Mouse (Mus musculus) adrenal gland, adult 8-10 months (tissue): ENCODE data around the gene Csrp2. TPM values are rescaled to one million over a fixed set of nuclear protein-coding genes. Genes with fewer than 3 reads are reported as not detected.

Experiments used
- DNase-seq: peaks from one replicate; pipeline ENCODE4 v3.0.0; 2022
- total RNA-seq, 4 experiments: library from RNA; stranded (reverse); gene quantifications; 2 replicates each; pipeline ENCODE4 v1.2.4; 2022

Csrp2 gene
- total RNA-seq, 4 experiments from 2014 or later, result 103 to 164 (median 133) TPM

DNA sequence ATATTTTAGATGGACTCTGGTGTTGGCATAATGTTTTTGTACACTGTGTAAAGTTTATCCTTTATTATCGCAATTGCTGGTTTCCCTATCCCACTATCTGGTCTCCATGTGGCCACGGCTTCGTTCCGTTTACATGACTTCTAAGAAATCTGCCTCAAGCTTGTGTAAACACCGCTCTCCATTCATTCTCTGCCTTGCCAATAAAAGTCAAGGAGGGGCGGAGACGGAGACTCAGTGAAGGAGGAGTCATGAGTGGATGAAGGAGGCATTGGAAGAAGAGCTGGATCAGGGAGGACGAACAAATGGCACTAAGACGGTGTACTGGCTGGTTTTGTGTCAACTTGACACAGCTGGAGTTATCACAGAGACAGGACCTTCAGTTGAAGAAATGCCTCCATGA is 52.4 kb downstream of the Csrp2 start:
- DNase-seq, result no peak

DNA sequence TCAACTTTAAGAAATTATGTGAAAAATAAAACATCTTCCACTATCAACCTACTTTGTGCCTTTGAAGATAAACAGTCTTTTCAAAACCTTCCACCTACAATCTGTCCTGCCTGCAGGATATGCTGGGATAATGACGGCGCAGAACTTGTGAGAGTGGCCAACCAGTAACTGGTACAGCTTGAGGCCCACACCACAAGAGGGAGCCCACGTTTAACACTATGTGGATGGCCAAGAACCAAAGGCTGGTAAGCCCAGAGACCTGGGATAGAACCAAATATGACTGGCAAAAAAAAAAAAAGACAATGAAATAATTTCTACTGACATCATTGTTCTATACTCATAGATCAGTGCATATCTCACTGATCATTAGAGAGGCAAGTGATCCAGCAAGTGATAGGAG is 54.9 kb downstream of the Csrp2 start:
- no peak for DNase-seq

DNA sequence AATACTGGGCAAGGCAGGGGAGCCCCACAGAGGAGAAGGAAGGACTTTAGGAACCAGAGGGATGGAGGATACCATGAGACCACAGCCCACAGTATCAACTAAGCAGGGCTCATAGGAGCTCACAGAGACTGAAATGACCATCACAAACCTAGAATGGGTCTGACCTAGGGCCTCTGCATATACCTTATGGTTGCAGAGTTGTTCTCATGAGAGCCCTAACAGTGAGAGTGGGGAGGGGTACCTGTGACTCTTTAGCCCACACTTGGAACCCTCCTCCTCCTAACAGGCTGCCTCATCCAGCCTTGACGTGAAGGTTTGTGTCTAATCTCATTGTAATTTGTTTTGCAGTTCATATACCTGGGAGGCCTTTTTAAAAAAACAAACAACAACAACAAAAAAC is 55.3 kb downstream of the Csrp2 start:
- no peak for DNase-seq

GRCm38 (mm10) chr10:110976046-110976445 is 56.5 kb downstream of the Csrp2 start:
- no peak for DNase-seq

DNA sequence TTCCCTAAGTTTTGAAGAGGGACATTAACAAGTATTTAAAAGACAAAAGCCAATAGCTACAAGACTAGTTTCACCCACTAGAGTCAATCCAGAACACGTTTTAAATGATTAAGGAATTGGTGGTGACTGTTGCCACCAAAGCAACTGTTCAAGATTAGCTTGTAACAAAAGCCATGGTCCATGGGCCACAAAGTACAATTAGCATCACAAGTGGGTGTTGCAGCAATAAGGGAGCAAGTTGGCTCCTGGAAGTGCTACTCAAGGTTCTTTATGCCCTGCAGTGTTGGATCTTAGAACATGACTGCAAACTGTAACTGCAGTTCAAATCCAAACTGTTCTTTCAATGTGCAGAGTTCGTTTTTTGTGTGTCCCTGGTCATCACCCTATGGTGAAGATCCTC is 57.8 kb downstream of the Csrp2 start:
- DNase-seq, result no peak

- no peak for DNase-seq
Measured at GRCm38 (mm10) chr10:110979431-110979830, 59.8 kb downstream of the Csrp2 start.

- no peak for DNase-seq
Measured at GRCm38 (mm10) chr10:110980441-110980840, 60.9 kb downstream of the Csrp2 start.

DNA sequence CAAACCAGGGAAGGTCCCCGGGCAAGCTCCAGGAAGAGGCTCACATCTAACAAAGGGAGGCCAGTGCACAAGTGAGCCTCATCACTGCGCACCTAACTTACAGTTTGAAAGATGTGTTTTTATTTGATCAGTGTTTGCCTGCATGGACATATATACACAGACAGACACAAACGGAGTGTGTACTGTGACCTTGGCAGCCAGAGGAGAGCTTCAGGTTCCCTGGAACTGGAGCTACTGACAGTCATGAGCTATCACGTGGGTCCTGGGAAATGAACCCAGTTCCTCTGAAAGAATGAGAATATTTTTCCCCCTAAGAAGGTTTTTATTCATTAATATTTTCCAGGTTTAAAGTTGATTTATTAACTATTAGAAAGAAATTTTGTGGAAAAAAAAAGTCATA is 63.2 kb downstream of the Csrp2 start:
- DNase-seq, result no peak

- DNase-seq, result no peak
Measured at GRCm38 (mm10) chr10:110986682-110987081, 67.1 kb downstream of the Csrp2 start.

Other genes starting within 250 kb of the Csrp2 start
- gene E2f7, start 174.3 kb upstream of the Csrp2 start, total RNA-seq, result 1 to 10 TPM in 2 of 4 experiments, under 1 TPM in 2; 0.83 to 1.1 (median 0.96) TPM
- gene Zdhhc17, start 90.4 kb downstream of the Csrp2 start, total RNA-seq, result 10 to 100 TPM; 31.1 to 55.0 (median 45.0) TPM
- 10 to 100 TPM; 25.7 to 38.0 (median 33.1) TPM for gene Osbpl8, start 245.0 kb downstream of the Csrp2 start, total RNA-seq